Mouse (Mus musculus): ENCODE data around the gene Pate2.

- no peak for TF ChIP-seq POLR2A (IDR thresholded peaks at IDR 0.05; ENCODE audit: borderline replicate concordance, insufficient read depth, low read length)
- TF ChIP-seq CTCF (IDR thresholded peaks at IDR 0.05; ENCODE audit: borderline replicate concordance, insufficient read depth, low read depth, low read length): no peak
Observed at GRCm38 (mm10) chr9:35561076-35561475, 9.0 kb upstream of the Pate2 start.

Measured in cerebellum, adult 2 months (tissue).